Mouse (Mus musculus) layer of hippocampus, adult 18-20 months (tissue): ENCODE results near the gene Inpp5k. TPM values are rescaled to one million over a fixed set of nuclear protein-coding genes. Genes with fewer than 3 reads are reported as not detected.
A peak's percentile ranks its signal among the peaks of the same experiment; 100 is the strongest.
"Not testable (repeated sequence)": the region's sequence is repeated elsewhere in the genome, so short reads cannot be mapped to it uniquely, and the experiment has no call there.

ENCODE experiments used
- DNase-seq, 2 experiments: peaks; one replicate each; pipeline ENCODE4 v3.0.0; 2022; ENCODE audit warnings: low spot score in 2 of 2
- total RNA-seq, 2 experiments: library from RNA; stranded (reverse); gene quantifications; 2 replicates each; pipeline ENCODE4 v1.2.3; 2021

Gene Inpp5k
- total RNA-seq, 2 experiments from 2014 or later = 40.2 to 45.2 TPM

DNA sequence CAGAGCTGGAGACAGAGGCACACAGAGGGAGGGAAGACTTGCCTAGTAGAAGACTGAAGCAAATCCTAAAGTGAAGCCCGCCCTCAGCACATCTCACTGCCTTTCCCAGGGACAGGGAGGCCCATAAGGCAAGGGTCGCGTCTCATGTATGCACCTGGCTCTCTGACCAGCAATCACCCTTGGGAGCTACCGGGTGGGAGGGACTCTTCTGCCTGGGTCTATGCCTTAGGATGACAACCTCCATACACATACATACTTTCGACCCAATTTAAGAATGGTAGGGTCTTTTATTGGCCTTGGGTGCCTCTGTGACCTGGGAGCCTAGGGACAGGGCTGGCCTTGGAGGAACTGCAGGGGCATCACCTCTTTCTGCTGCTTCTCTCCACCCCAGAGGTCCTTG, 42.6 kb downstream of the Inpp5k start:
- no peak for DNase-seq

GRCm38 (mm10) chr11:75674875-75675274, 44.1 kb downstream of the Inpp5k start:
- no peak for DNase-seq

DNA sequence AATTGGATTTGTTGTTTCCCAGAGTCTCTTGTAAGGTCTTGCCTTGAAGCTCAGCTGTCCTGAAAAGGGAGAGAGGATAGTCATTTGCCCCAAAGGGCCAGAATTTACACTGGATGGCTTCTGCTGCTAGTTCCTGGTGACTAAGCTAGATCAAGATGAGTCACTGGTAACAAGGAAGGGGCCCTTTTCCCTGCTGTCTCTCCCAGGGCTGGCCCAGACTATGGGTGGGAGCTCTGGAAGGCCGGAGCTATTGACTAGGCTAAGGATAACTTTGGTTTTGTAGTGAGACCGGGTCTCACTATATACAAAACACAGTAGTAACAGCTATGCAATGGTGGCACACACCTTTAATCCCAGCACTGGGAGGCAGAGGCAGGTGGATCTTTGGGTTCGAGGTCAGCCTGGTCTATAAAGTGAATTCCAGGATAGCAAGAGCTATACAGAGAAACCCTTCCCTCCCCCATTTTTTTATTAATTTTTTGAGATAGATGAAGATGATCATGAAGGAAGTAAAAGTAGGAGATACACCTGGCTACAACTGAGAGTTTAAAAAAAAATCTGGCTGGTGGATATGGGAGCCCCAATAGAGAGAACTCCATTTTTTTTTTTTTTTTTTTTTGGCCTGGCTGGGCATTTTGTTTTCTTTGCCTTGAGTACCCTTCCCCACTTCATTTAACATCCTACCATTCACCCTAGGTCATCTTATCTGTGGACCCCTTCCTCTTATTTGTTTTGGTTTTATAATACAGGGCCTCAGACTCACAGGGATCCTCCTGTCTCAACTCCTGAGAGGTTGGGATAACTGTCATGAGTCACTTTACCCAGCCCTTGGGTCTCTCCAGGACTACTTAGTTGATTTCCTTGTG, 47.3 kb downstream of the Inpp5k start:
- DNase-seq = no peak

DNA sequence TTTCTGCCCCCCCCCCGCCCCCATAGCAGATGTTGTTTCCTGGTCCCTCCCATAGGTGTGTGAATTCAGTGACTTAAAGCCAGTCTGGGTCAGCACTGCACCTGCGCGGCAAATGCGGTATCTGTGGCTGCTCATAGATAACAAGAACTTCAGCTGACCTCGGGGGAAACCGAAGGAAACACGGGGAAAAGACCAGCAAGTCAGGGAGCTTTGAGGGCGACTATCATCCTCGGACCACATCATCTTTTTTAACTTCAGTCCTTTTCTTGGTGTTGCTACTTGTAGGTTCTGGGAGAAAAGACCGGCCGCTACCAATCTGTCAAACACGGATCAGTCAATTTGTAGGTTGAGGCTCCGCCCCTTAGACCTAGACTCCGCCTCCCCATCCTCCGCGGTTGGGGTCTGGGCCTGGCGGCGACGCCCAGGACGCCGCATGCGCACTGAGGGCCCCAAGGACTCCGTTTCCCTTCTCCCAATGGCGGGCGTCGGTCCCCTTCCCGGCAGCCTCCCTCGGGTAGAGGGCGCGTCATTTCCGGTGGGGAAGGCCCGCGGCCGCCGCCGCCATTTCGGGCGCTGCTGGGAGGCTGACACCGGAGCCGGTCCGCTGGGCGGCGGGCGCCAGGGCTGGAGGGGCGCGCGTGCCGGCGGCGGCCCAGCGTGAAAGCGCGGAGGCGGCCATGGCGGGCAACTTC, 48.1 kb downstream of the Inpp5k start, which contains the start of gene Crk:
TSS of gene Crk (plus strand) at position 513 of the 692 bp plus-strand sequence.
- peak; percentile 97 to 98 for DNase-seq

DNA sequence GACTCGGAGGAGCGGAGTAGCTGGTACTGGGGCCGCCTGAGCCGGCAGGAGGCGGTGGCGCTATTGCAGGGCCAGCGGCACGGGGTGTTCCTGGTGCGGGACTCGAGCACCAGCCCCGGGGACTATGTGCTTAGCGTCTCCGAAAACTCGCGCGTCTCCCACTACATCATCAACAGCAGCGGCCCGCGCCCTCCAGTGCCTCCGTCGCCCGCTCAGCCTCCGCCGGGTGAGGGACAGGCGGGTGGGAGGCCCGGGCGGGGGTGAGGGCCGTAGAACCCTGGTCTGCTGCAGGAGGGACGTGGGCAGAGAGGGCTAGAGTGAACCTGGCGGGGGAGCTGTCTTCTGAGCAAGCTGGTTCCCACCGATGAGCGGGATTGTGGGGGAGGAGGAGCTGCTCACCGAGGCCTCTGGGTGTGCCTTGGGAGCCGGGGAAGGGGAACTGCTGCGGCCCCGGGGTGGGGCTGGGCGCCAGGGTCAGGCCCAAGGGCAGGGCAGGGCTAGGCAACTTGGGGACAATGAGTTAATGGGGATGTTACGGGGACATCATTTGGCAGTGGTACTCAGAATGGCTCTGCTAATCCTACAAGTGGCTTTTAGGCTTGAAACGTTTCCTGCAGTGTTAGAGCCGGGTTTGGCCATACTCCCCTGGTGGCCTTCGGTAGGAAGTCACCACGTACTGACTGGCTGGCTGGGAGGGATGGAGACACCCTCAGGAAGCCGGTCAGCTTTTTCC, 48.8 kb downstream of the Inpp5k start:
- DNase-seq = no peak

DNA sequence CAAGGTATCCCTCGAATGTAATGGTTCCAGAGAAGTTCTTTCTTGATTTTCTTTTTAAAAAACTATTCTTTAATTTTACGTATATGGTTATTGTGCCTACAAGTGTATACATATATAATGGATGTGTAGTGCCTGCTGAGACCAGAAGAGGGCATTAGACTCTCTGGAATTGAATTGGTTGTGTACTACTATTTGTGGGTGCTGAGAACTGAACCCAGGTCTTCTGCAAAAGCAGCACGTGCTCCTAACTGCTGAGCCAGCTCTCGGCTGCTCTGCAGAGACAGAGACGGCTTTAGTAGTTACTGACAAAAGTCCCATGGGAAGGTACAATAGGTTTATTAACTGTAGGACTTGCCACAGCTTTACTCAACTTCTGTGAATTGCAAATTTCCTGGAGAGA, 53.7 kb downstream of the Inpp5k start:
- no peak for DNase-seq

GRCm38 (mm10) chr11:75684956-75685355, 54.2 kb downstream of the Inpp5k start:
- no peak for DNase-seq

DNA sequence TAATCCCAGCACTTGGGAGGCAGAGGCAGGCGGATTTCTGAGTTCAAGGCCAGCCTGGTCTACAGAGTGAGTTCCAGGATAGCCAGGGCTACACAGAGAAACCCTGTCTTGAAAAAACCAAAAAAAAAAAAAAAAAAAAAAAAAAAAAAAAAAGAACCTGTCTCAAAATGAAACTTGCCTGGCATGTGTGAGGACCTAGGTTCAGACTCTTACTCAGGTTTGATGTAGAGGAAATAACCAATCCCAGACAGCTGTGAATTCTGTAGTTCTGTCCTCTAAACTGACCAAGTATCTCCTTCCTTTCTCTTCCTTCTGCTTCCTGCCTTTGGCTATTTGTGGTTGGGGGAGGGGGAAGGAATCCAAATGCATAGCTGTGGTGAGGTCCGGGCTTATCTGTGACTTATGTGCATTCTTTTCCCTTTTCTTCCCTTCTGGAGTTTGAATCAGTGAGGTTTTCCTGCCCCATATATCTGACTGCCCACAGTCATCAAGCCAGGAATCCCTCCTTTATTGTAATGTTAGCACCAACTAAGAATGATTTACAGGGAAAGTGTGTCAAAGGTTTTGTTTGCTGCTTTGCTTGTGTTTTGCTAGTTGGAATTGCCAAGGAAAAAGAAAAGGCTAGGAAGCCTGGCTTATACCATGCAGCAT, 56.7 kb downstream of the Inpp5k start:
- no peak for DNase-seq

DNA sequence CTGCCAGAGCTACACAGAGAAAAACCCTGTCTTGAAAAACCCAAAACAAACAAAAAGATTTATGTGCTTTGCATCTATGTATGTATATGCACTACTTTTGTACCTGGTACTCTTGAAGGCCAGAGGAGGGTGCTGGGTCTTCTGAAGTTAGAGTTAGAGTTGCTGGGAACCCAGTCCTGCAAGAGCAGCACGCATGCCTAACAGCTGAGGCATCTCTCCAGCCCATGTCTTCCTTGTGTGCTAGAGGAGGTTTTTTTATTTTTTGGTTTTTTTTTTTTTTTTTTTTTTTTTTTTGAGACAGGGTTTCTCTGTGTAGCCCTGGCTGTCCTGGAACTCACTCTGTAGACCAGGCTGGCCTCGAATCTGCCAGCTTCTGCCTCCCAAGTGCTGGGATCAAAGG, 57.3 kb downstream of the Inpp5k start:
- no peak for DNase-seq

DNA sequence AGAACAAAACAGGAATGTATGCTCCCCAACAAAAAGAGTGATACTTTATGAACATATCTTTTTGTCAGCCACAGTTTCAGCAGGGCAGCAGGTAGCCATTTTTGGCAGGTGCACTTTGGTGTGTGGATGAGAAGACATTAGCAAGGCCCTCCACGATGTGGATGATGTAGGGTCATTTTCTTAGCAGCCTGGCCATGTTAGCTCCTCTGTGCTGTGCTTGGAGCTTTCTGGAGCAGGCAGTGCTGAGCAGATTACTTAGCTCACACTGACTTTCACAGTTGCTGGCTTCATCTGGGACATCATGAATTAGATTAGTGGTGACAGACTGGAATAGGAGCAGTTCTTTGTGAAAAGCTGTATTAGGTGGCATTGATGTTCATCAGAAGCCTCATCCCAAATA, 59.2 kb downstream of the Inpp5k start:
- DNase-seq = peak in 1 of 2 experiments; percentile 32

GRCm38 (mm10) chr11:75691047-75691446, 60.3 kb downstream of the Inpp5k start:
- no peak for DNase-seq

DNA sequence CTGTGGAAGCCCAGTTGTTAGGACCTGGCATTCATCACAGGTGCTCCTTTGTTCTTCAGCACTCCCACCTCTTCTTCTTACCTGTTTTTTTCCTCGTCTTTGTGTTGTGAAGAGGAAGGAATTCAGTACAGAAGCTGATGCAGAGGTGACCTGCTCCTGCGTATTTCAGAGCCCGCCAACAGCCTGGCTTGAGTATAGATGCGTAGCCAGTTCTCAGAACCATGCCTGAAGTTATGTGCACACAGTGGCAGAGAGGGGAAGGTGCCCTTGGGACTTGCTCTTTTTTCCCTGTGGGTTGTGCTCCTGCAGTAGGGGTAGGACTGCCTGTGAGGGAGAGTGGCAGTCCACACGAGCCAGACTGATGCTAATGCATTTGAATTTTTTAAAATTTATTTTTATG, 62.8 kb downstream of the Inpp5k start:
- DNase-seq = no peak

- not testable (repeated sequence) for DNase-seq
Measured at GRCm38 (mm10) chr11:75697464-75697863, 66.7 kb downstream of the Inpp5k start.

Other genes with a start within 250 kb of the Inpp5k start
- gene Serpinf1, start 208.3 kb upstream of the Inpp5k start, total RNA-seq = 10 to 100 TPM; 10.6 to 15.4 TPM
- gene Serpinf2, start 191.4 kb upstream of the Inpp5k start, total RNA-seq = under 1 TPM; 0.53 to 0.59 TPM
- 10 to 100 TPM; 21.6 to 23.3 TPM for gene Wdr81, start 176.3 kb upstream of the Inpp5k start, total RNA-seq
- under 1 TPM in 1 of 2 experiments, not detected in 1; 0.89 TPM for gene Tlcd2, start 169.3 kb upstream of the Inpp5k start, total RNA-seq
- 100 to 1,000 TPM; 132 to 133 TPM for gene Prpf8, start 144.2 kb upstream of the Inpp5k start, total RNA-seq
- 1 to 10 TPM in 1 of 2 experiments, under 1 TPM in 1; 0.74 to 1.5 TPM for gene Rilp, start 120.9 kb upstream of the Inpp5k start, total RNA-seq
- 1 to 10 TPM; 1.0 to 1.1 TPM for gene Scarf1, start 117.4 kb upstream of the Inpp5k start, total RNA-seq
- gene Slc43a2, start 99.3 kb upstream of the Inpp5k start, total RNA-seq = 10 to 100 TPM; 44.2 to 51.3 TPM
- 100 to 1,000 TPM; 279 to 288 TPM for gene Pitpna, start 42.9 kb upstream of the Inpp5k start, total RNA-seq
- 10 to 100 TPM; 12.9 to 14.1 TPM for gene Myo1c, start 19.5 kb downstream of the Inpp5k start, total RNA-seq
- gene Crk, start 48.3 kb downstream of the Inpp5k start, total RNA-seq = 100 to 1,000 TPM; 128 to 129 TPM
- 1,000 to 10,000 TPM; 1,181 to 1,213 TPM for gene Ywhae, start 101.9 kb downstream of the Inpp5k start, total RNA-seq
- 100 to 1,000 TPM; 105 to 115 TPM for gene Doc2b, start 165.1 kb downstream of the Inpp5k start, total RNA-seq